Mouse (Mus musculus): ENCODE measurements around the gene Bbs5.

GRCm38 (mm10) chr2:69673723-69674122 lies 26.8 kb downstream of the Bbs5 start:
- TF ChIP-seq CTCF (IDR thresholded peaks at IDR 0.05; ENCODE audit: low read depth) (no peak), EP300 (IDR thresholded peaks at IDR 0.05; ENCODE audit: low read depth) (no peak)

All from liver, postnatal 0 days (tissue).